Mouse (Mus musculus): ENCODE results near the gene Spred3.

GRCm38 (mm10) chr7:29168121-29168695 lies 2.0 kb downstream of the Spred3 start:
- TF ChIP-seq CTCF (IDR thresholded peaks at IDR 0.05; ENCODE audit: low read depth) (no peak), EP300 (IDR thresholded peaks at IDR 0.05; ENCODE audit: low read depth) (no peak)

All from heart, postnatal 0 days (tissue).